Mouse (Mus musculus) stomach, embryonic 15.5 days (tissue): ENCODE measurements around the gene Adora2a. TPM values are rescaled to one million over a fixed set of nuclear protein-coding genes. Genes with fewer than 3 reads are reported as not detected.
"Not testable (repeated sequence)": the region's sequence is repeated elsewhere in the genome, so short reads cannot be mapped to it uniquely, and the experiment has no call there.

Experiments used
- ATAC-seq: fragments of 200-750 bp; cut with Nextera tagmentation; 2 replicates; pipeline ENCODE4 v1.8.0; 2017; ENCODE audit warnings: low read depth, moderate number of reproducible peaks, moderate TSS enrichment; ENCODE audit not compliant: insufficient read depth, low FRiP score
- H3K27ac ChIP-seq: fragments of 300-500 bp; sonication (generic); 2 replicates; pipeline ENCODE4 v1.5.1; 2015; ENCODE audit warnings: mild to moderate bottlenecking, inconsistent platforms
- H3K27me3 ChIP-seq: fragments of 300-500 bp; sonication (generic); replicated peaks from 2 replicates; pipeline ENCODE4 v1.6.1; 2015; ENCODE audit warnings: inconsistent platforms
- H3K36me3 ChIP-seq: fragments of 300-500 bp; sonication (generic); 2 replicates; pipeline ENCODE4 v1.6.1; 2015; ENCODE audit warnings: inconsistent platforms
- H3K4me1 ChIP-seq: fragments of 300-500 bp; sonication (generic); 2 replicates; pipeline ENCODE4 v1.6.1; 2015; ENCODE audit warnings: inconsistent platforms
- H3K4me2 ChIP-seq: fragments of 300-500 bp; sonication (generic); 2 replicates; pipeline ENCODE4 v1.6.1; 2015; ENCODE audit warnings: mild to moderate bottlenecking, inconsistent platforms
- H3K4me3 ChIP-seq: fragments of 300-500 bp; sonication (generic); replicated peaks from 2 replicates; pipeline ENCODE4 v1.5.1; 2015; ENCODE audit warnings: inconsistent platforms
- H3K9ac ChIP-seq: fragments of 300-500 bp; sonication (generic); 2 replicates; pipeline ENCODE4 v1.6.1; 2015; ENCODE audit warnings: inconsistent platforms
- H3K9me3 ChIP-seq: fragments of 300-500 bp; sonication (generic); 2 replicates; pipeline ENCODE4 v1.6.1; 2016; ENCODE audit warnings: inconsistent platforms
- WGBS: fragments of 180-500 bp; shearing (Covaris S2); methylation state at CpG from one replicate; pipeline ENCODE4 v1.1.7; 2015; 5-methylcytosine and 5-hydroxymethylcytosine counted together
- polyA plus RNA-seq: library from polyadenylated mRNA; unstranded; fragments of >200 nt; fragmentation: Nextera tagmentation; extraction: Ambion mirVana; gene quantifications from 2 replicates; pipeline ENCODE4 v1.2.1, GENCODE M21; 2015

The Adora2a gene
- polyA plus RNA-seq, 1 experiment from 2014 or later: 2.6 TPM

DNA sequence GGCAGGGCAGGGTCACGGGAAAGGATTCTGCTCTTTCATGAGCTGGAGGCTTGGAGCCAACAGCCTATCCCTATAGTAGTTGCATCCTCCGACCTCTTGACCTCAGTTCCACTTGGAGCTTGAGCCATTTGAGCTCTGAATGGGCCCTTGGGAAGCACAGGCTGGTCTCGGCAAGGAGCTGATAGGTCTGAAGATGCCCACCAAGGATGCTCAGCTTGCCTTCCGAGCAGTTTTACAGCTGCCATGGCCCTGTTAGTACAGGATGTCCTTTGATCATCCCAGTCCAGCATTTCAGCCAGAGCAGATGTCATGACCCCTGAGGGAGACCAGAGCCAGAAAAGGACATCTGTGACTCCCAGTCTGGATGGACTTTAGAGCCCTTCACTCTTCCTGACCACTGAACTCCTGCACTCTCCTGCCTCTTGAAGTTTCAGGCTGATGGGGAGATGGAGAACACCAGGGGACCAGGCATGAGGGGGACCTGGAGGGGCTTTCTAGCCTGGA is 11.6 kb downstream of the Adora2a start:
- Histone ChIP-seq H3K4me1 (no peaks in the 10 kb centered on the region), H3K36me3 (no peaks in the 10 kb centered on the region), H3K9me3 (no peaks in the 10 kb centered on the region), H3K9ac (no peak overlapping the region), H3K4me2 (no peak overlapping the region), H3K27ac (no peak overlapping the region), H3K27me3 (no peaks in the 10 kb centered on the region), H3K4me3 (no peak overlapping the region)
- 59% methylated on average over 4 of the region's 4 CpGs for WGBS
- no peak for ATAC-seq

DNA sequence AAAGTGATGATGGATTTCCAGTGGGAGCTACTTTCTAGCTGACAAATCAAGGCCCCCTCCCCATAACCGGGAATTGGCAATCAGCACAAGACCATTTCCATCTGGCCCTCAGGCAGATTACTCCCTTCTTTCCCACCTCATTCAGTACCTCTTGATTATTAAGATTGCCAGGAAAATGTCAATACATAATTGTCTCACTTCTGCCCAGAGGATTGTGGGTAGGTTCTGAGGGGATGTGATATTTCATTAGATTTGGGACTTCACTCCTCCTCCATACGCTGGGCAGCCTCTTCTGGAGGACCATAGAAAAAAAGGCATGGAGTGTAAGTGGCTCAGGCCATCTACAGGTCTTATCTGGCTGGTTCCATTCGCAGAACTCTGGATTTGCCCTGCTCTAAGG is 15.6 kb downstream of the Adora2a start:
- H3K9me3 ChIP-seq: no peaks in the 10 kb centered on the region
- H3K27ac ChIP-seq: no peak overlapping the region
- H3K4me1 ChIP-seq: no peaks in the 10 kb centered on the region
- H3K4me3 ChIP-seq: no peak overlapping the region
- H3K27me3 ChIP-seq: no peaks in the 10 kb centered on the region
- ATAC-seq: no peak
- 72% methylated on average over 3 of the region's 3 CpGs for WGBS
- no peak overlapping the region for H3K9ac ChIP-seq
- H3K4me2 ChIP-seq: no peak overlapping the region
- no peaks in the 10 kb centered on the region for H3K36me3 ChIP-seq

DNA sequence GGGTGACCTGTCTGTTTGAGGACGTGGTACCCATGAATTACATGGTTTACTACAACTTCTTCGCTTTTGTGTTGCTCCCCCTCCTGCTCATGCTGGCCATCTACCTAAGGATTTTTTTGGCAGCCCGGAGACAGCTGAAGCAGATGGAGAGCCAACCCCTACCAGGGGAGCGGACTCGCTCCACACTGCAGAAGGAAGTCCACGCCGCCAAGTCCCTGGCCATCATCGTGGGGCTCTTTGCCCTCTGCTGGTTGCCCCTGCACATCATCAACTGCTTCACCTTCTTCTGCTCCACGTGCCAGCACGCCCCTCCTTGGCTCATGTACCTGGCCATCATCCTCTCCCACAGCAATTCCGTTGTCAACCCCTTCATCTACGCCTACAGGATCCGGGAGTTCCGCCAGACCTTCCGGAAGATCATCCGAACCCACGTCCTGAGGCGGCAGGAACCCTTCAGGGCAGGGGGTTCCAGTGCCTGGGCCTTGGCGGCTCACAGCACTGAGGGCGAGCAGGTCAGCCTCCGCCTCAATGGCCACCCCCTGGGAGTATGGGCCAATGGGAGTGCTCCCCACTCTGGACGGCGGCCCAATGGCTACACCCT is 16.6 kb downstream of the Adora2a start:
- Histone ChIP-seq H3K4me3 (no peak overlapping the region), H3K9me3 (no peaks in the 10 kb centered on the region), H3K27me3 (no peaks in the 10 kb centered on the region), H3K4me2 (no peak overlapping the region), H3K27ac (no peak overlapping the region), H3K4me1 (no peaks in the 10 kb centered on the region), H3K9ac (no peak overlapping the region), H3K36me3 (no peaks in the 10 kb centered on the region)
- no peak for ATAC-seq
- 89% methylated on average over 23 of the region's 23 CpGs for WGBS

DNA sequence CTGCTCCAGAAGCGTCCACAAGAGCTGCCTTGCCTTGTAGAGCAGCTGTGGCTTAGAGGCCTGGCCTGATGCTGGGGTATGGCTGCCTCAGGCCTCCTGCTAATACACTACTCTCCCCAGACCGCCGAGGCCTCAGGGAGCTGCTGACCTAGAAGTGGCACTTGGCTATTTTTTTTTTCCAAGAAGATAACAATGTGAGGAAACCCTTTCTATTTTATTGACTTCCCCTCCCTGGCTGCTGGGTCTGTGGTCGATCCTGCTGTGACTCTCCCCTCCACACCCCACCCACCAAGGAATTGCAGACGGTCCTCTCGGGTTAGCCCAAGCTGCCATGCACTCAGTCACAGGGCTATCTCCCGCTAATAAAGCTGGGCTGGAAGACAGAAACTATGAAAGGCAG is 17.5 kb downstream of the Adora2a start:
- H3K4me1 ChIP-seq: no peaks in the 10 kb centered on the region
- ATAC-seq: no peak
- no peak overlapping the region for H3K4me2 ChIP-seq
- no peak overlapping the region for H3K4me3 ChIP-seq
- no peaks in the 10 kb centered on the region for H3K9me3 ChIP-seq
- 73% methylated on average over 7 of the region's 7 CpGs for WGBS
- no peak overlapping the region for H3K27ac ChIP-seq
- H3K9ac ChIP-seq: no peak overlapping the region
- H3K27me3 ChIP-seq: no peaks in the 10 kb centered on the region
- H3K36me3 ChIP-seq: no peaks in the 10 kb centered on the region

DNA sequence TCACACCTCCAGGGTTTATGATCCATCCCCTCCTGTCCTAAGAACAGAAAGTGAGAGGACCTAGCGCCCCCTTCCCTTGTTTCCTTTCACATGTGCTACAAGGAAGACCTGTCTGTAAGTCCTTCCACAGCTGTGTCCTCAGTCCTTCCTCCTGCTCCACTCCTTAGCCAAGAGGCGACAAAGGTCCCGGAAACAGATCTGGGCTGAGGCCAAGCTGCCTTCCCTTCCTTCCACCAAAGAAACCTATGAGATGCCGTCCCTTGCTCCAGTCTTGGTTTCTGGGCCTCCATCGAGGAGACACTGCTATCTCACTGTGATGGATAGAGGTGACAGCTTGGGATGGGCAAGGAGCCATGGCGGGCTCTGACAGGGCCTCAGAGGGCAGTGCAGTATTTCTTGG is 18.4 kb downstream of the Adora2a start:
- Histone ChIP-seq H3K4me2 (no peak overlapping the region), H3K4me3 (no peak overlapping the region), H3K36me3 (no peaks in the 10 kb centered on the region), H3K9ac (no peak overlapping the region), H3K27ac (no peak overlapping the region), H3K4me1 (no peaks in the 10 kb centered on the region), H3K9me3 (no peaks in the 10 kb centered on the region), H3K27me3 (no peaks in the 10 kb centered on the region)
- ATAC-seq: no peak
- 87% methylated on average over 6 of the region's 6 CpGs for WGBS

DNA sequence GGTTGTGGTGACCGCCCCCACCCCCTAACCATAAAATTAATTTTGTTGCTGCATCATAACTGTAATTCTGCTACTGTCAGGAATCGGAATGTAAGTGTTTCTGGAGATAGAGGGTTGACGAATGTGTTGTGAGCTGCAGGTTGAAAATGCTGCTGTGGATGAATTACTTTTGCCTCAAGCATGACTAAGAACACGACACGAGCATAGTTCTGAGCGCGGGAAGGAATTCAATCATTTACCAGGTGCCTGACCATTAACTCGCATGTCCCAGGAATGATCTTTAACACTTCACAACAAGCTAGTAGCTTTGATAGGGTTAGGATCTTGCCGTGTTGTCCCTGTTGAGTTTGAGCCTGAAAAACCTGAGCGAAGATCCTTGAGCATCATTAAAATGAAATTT is 20.6 kb downstream of the Adora2a start:
- no peak for ATAC-seq
- Histone ChIP-seq H3K9ac (no peak overlapping the region), H3K36me3 (no peaks in the 10 kb centered on the region), H3K27ac (no peak overlapping the region), H3K4me2 (no peak overlapping the region), H3K4me1 (no peaks in the 10 kb centered on the region), H3K27me3 (no peaks in the 10 kb centered on the region), H3K4me3 (no peak overlapping the region), H3K9me3 (no peaks in the 10 kb centered on the region)
- 70% methylated on average over 10 of the region's 10 CpGs for WGBS

DNA sequence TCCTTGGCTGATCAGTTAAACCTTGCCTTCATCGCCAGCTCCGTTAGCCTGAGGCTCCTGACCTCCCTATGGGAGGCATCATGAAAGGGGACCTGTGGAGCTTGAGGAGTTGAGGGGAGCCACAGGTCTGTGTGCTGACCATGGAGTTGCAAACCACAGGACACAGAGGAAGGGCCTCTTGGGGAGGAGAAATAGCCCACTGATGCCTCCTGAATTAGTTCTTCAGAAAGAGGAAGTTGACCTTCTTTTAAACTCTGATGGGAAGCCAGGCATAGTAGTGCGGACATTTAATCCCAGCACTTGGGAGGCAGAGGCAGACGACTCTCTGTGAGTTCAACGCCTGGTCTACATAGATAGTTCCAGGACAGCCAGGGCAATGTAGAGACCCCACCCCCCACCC is 22.2 kb downstream of the Adora2a start:
- H3K36me3 ChIP-seq: no peaks in the 10 kb centered on the region
- no peaks in the 10 kb centered on the region for H3K4me1 ChIP-seq
- no peaks in the 10 kb centered on the region for H3K27me3 ChIP-seq
- no peak for ATAC-seq
- no peak overlapping the region for H3K9ac ChIP-seq
- no peak overlapping the region for H3K4me3 ChIP-seq
- no peak overlapping the region for H3K27ac ChIP-seq
- 69% methylated on average over 5 of the region's 5 CpGs for WGBS
- no peaks in the 10 kb centered on the region for H3K9me3 ChIP-seq
- H3K4me2 ChIP-seq: no peak overlapping the region

DNA sequence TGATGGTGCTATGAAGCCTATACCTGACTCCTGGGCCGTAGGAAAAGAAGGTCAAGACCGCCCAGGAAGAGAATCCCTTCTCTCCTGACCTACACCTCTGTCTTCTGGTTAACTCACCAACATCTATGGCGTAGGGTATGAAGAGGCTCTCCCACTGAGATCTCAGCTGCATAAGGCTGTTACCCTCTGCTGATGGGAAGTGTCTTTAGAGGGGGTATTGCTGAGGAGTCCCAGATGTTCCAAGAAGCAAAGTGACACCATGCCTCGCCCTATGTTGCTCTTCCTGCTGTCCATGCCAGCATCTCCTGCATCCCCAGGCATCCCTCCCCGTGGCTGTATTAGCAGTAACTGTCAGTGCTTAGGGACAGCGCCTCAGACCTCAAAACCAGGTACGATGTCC is 22.7 kb downstream of the Adora2a start:
- no peaks in the 10 kb centered on the region for H3K4me1 ChIP-seq
- H3K9ac ChIP-seq: no peak overlapping the region
- 80% methylated on average over 7 of the region's 7 CpGs for WGBS
- no peaks in the 10 kb centered on the region for H3K36me3 ChIP-seq
- no peak overlapping the region for H3K4me3 ChIP-seq
- ATAC-seq: no peak
- H3K27me3 ChIP-seq: no peaks in the 10 kb centered on the region
- H3K9me3 ChIP-seq: no peaks in the 10 kb centered on the region
- H3K27ac ChIP-seq: no peak overlapping the region
- no peak overlapping the region for H3K4me2 ChIP-seq

DNA sequence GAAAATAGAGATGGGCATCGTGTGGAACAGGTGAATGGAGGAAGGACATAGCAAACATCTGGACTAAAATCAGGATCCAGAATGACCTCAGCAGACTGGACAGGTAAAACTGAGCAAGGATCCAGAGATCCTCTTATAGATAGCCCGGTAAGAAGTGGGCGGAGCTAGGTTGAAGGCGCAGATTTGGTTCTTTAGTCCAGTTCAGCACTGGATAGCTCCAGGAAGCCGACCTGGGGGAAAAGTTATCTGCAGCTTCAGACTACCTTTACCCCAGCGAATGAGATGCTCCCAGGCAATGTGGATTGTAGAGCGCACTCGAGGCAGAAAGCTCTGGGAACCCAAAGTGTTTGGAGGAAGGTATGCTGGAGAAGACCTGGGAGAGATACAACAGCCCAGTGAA is 25.3 kb downstream of the Adora2a start:
- Histone ChIP-seq H3K36me3 (no peaks in the 10 kb centered on the region), H3K9ac (no peak overlapping the region), H3K4me2 (no peak overlapping the region), H3K27me3 (no peaks in the 10 kb centered on the region), H3K4me3 (no peak overlapping the region), H3K4me1 (no peaks in the 10 kb centered on the region), H3K9me3 (no peaks in the 10 kb centered on the region), H3K27ac (no peak overlapping the region)
- ATAC-seq: no peak
- WGBS: 30% methylated on average over 8 of the region's 8 CpGs

DNA sequence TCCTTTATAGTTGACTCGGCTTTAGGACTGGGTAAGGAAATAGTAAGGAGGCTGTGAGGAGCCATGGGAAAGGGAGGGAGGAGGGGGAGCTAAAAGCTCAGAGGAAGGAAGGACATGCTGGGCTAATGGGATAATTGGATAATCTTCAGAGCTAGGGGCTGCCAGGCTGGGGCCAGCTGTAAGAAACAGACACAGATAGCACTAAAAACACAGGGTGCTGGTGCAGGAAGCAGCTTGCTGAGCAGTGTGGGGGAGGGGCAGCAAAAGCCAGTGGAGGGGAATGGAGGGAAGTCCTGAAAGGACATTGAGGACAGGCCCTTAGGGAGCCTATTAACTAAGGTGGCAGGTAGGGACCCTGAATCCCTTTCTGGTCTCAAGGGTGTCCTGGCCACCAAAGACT is 27.9 kb downstream of the Adora2a start:
- 47% methylated on average over 1 of the region's 1 CpGs for WGBS
- H3K27me3 ChIP-seq, H3K9ac ChIP-seq, ATAC-seq, H3K9me3 ChIP-seq, H3K4me1 ChIP-seq, H3K27ac ChIP-seq, H3K36me3 ChIP-seq, H3K4me2 ChIP-seq, H3K4me3 ChIP-seq: not testable (repeated sequence)

DNA sequence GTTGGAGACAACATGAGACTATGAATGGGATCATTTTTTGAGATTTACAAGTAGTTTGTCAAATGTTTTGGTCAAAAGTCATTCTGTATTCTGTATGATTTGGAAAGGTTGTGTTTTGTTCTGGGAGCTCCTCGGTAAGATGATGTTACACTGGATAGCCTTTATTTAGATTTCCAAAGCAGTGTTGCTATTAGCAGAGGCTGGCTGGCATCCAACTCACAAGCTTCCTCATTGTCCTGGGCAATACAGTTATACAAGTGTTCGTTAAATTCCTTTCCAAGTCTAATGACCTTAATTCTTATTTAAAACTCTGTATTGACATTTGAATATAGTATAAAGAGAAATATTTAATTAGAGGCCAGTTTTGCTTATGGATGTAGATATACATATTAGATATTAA is 28.6 kb downstream of the Adora2a start:
- Histone ChIP-seq H3K27ac (no peak overlapping the region), H3K9me3 (no peaks in the 10 kb centered on the region), H3K36me3 (no peaks in the 10 kb centered on the region), H3K4me2 (no peak overlapping the region), H3K9ac (no peak overlapping the region), H3K4me3 (no peak overlapping the region), H3K4me1 (no peaks in the 10 kb centered on the region), H3K27me3 (no peaks in the 10 kb centered on the region)
- no peak for ATAC-seq
- WGBS: 41% methylated on average over 2 of the region's 2 CpGs

DNA sequence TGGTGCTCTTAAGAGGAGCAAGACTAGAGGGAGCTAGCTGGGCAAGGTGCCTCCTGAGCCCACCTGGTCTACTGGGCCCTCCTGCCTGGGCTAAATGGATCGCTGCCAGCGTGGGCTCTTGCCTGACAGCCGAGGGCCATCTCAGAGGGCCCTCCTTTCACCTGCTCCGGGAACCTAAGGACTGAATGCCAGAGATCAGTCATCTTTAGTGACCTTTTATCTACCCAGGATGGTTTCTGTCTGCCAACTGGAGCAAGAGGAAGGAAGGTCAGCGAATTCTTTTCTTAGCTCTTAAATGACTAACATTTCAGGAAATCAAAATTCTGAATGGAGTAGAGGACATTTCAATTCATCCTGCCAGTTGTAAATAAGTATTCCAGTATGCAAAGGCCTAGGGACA is 33.9 kb downstream of the Adora2a start:
- H3K36me3 ChIP-seq: no peaks in the 10 kb centered on the region
- 79% methylated on average over 5 of the region's 5 CpGs for WGBS
- H3K9ac ChIP-seq: no peak overlapping the region
- H3K4me1 ChIP-seq: no peaks in the 10 kb centered on the region
- no peak overlapping the region for H3K4me2 ChIP-seq
- no peak overlapping the region for H3K4me3 ChIP-seq
- no peak overlapping the region for H3K27ac ChIP-seq
- no peaks in the 10 kb centered on the region for H3K27me3 ChIP-seq
- ATAC-seq: no peak
- H3K9me3 ChIP-seq: no peaks in the 10 kb centered on the region

DNA sequence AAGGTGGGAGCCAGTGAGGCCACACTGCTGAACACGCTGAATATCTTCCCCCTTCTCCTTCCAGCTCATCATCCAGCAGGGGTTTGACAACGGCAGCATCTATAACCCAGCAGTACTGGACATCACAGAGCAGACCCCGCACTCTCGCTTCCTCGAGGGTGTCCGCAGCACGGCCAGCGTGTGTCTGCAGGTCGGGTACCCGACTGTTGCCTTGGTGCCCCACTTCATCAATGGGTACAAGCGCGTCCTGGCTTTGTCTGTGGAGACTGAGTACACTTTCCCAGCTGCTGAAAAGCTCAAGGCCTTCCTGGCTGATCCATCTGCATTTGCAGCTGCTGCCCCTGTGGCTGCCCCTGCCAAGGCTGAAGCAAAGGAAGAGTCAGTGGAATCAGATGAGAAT is 35.9 kb downstream of the Adora2a start:
- H3K27ac ChIP-seq: no peak overlapping the region
- H3K4me1 ChIP-seq: no peaks in the 10 kb centered on the region
- ATAC-seq: no peak
- H3K4me3 ChIP-seq: no peak overlapping the region
- no peaks in the 10 kb centered on the region for H3K27me3 ChIP-seq
- no peaks in the 10 kb centered on the region for H3K9me3 ChIP-seq
- 91% methylated on average over 12 of the region's 12 CpGs for WGBS
- H3K4me2 ChIP-seq: no peak overlapping the region
- no peaks in the 10 kb centered on the region for H3K36me3 ChIP-seq
- no peak overlapping the region for H3K9ac ChIP-seq
